In genomic region chr4:141295774-141296186, GRCm38 (mm10) we compare ENCODE assay signal across 10 mouse cellular contexts. TPM values are rescaled to one million over a fixed set of nuclear protein-coding genes. Genes with fewer than 3 reads are reported as not detected.
DNase-seq lines count a peak whose midpoint lies in the region; ATAC-seq lines count a peak whose summit lies in the region.
"Had no signal": no experiment of that assay in that cellular context is flagged by ENCODE, and none has a peak within 500 bp of the region (broad histone marks: within the 10 kb centered on the region; RNA-seq: fewer than 3 reads in every experiment).

No protein-coding gene starts in this region.

- H3K4me3 ChIP-seq in hindbrain, embryonic 11.5 days (ENCODE audit: low read depth, low read length): no peak overlapping the region
- H3K4me3 ChIP-seq in hindbrain, embryonic 14.5 days (replicated peaks; ENCODE audit: low read length): no peak overlapping the region
- no peak overlapping the region for H3K4me3 ChIP-seq in embryonic facial prominence, embryonic 11.5 days (ENCODE audit: low read depth, low read length)
- no peak overlapping the region; the same call in 1 of the 2 replicates for H3K4me3 ChIP-seq in limb, embryonic 15.5 days
- no peak overlapping the region for H3K4me3 ChIP-seq in stomach, embryonic 15.5 days (replicated peaks)

- H3K4me1 ChIP-seq in hindbrain, embryonic 11.5 days (replicated peaks; ENCODE audit: control insufficient read depth, insufficient read depth, low read length): peaks cover 8% of the 10 kb centered on the region; the same call in 1 of the 2 replicates
- H3K4me1 ChIP-seq in hindbrain, embryonic 14.5 days (replicated peaks; ENCODE audit: control insufficient read depth, insufficient read depth, low read length): peaks cover 15% of the 10 kb centered on the region
- H3K4me1 ChIP-seq in embryonic facial prominence, embryonic 11.5 days (ENCODE audit: control insufficient read depth, insufficient read depth, low read length): no peaks in the 10 kb centered on the region
- H3K4me1 ChIP-seq in limb, embryonic 15.5 days: peaks cover 40% of the 10 kb centered on the region
- H3K4me1 ChIP-seq in stomach, embryonic 15.5 days: peaks cover 20% of the 10 kb centered on the region

- ATAC-seq in hindbrain, embryonic 11.5 days (ENCODE audit: low FRiP score): no peak
- no peak for ATAC-seq in hindbrain, embryonic 14.5 days (ENCODE audit: low FRiP score)
- ATAC-seq in embryonic facial prominence, embryonic 11.5 days (replicated peaks; ENCODE audit: insufficient number of reproducible peaks, low FRiP score, low TSS enrichment, low read depth): no peak
- no peak for ATAC-seq in limb, embryonic 15.5 days (ENCODE audit: insufficient number of reproducible peaks, low FRiP score, low TSS enrichment, low read depth)
- ATAC-seq in stomach, embryonic 15.5 days (ENCODE audit: insufficient read depth, low FRiP score, low read depth): 0 out of 2 replicates have a peak, but pooled peaks have one; percentile 23

- no peak for DNase-seq in hindbrain, embryonic 11.5 days (ENCODE audit: low spot score)
- no peak for DNase-seq in hindbrain, embryonic 14.5 days (ENCODE audit: low spot score)
- DNase-seq in embryonic facial prominence, embryonic 11.5 days (ENCODE audit: low spot score): peak; percentile 69
- DNase-seq in spleen, adult 18-20 months: no peak
- DNase-seq in spleen, postnatal 10 days (ENCODE audit: low spot score in 2 of 2): no peak
- no peak for DNase-seq in c-Kit-positive CD71-positive TER-119-positive erythroid progenitor cells, embryonic 14.5 days (ENCODE audit: low spot score)
- DNase-seq: lung, postnatal 14 days had no signal

- peaks cover 72% of the 10 kb centered on the region for H3K27me3 ChIP-seq in hindbrain, embryonic 11.5 days (ENCODE audit: control insufficient read depth, insufficient read depth, low read length)
- H3K27me3 ChIP-seq in hindbrain, embryonic 14.5 days (ENCODE audit: control insufficient read depth, insufficient read depth, low read length): peaks cover 74% of the 10 kb centered on the region
- H3K27me3 ChIP-seq in embryonic facial prominence, embryonic 11.5 days (ENCODE audit: control insufficient read depth, insufficient read depth, low read length): peaks cover 14% of the 10 kb centered on the region; the same call in 1 of the 2 replicates
- H3K27me3 ChIP-seq in limb, embryonic 15.5 days: peaks cover 37% of the 10 kb centered on the region
- H3K27me3 ChIP-seq in stomach, embryonic 15.5 days (replicated peaks): peaks cover 19% of the 10 kb centered on the region; the same call in 1 of the 2 replicates

- 6% methylated on average over 9 of the region's 15 CpGs for WGBS in hindbrain, embryonic 11.5 days
- WGBS in hindbrain, embryonic 14.5 days: 4% methylated on average over 11 of the region's 15 CpGs
- 2% methylated on average over 15 of the region's 15 CpGs for WGBS in embryonic facial prominence, embryonic 11.5 days
- 7% methylated on average over 15 of the region's 15 CpGs for WGBS in limb, embryonic 15.5 days
- WGBS in stomach, embryonic 15.5 days: 5% methylated on average over 12 of the region's 15 CpGs

- peak overlapping the region; percentile 7; the same call in 1 of the 2 replicates for H3K4me2 ChIP-seq in hindbrain, embryonic 11.5 days (replicated peaks; ENCODE audit: low read depth, low read length)
- H3K4me2 ChIP-seq in hindbrain, embryonic 14.5 days (replicated peaks): no peak overlapping the region
- no peak overlapping the region for H3K4me2 ChIP-seq in embryonic facial prominence, embryonic 11.5 days (ENCODE audit: low read depth, low read length)
- H3K4me2 ChIP-seq in limb, embryonic 15.5 days: 0 out of 2 replicates have a peak overlapping the region, but pooled peaks have one; percentile 17
- H3K4me2 ChIP-seq in stomach, embryonic 15.5 days: peak overlapping the region; percentile 19; the same call in 1 of the 2 replicates

- no peaks in the 10 kb centered on the region for H3K36me3 ChIP-seq in hindbrain, embryonic 11.5 days (ENCODE audit: control insufficient read depth, insufficient read depth, low read length)
- no peaks in the 10 kb centered on the region for H3K36me3 ChIP-seq in hindbrain, embryonic 14.5 days (replicated peaks; ENCODE audit: control insufficient read depth, insufficient read depth)
- no peaks in the 10 kb centered on the region for H3K36me3 ChIP-seq in embryonic facial prominence, embryonic 11.5 days (replicated peaks; ENCODE audit: control insufficient read depth, insufficient read depth, low read depth, low read length)
- H3K36me3 ChIP-seq in limb, embryonic 15.5 days: no peaks in the 10 kb centered on the region
- no peaks in the 10 kb centered on the region for H3K36me3 ChIP-seq in stomach, embryonic 15.5 days

- H3K9ac ChIP-seq in hindbrain, embryonic 11.5 days (ENCODE audit: low read depth, low read length): no peak overlapping the region
- H3K9ac ChIP-seq in hindbrain, embryonic 14.5 days: no peak overlapping the region
- 0 out of 2 replicates have a peak overlapping the region, but pooled peaks have one; percentile 22 for H3K9ac ChIP-seq in embryonic facial prominence, embryonic 11.5 days (replicated peaks; ENCODE audit: low read length)
- no peak overlapping the region for H3K9ac ChIP-seq in limb, embryonic 15.5 days
- no peak overlapping the region for H3K9ac ChIP-seq in stomach, embryonic 15.5 days

- H3K9me3 ChIP-seq in hindbrain, embryonic 11.5 days (ENCODE audit: control insufficient read depth, low read length): no peaks in the 10 kb centered on the region
- no peaks in the 10 kb centered on the region for H3K9me3 ChIP-seq in hindbrain, embryonic 14.5 days (ENCODE audit: control insufficient read depth, low read length)
- no peaks in the 10 kb centered on the region for H3K9me3 ChIP-seq in embryonic facial prominence, embryonic 11.5 days (replicated peaks; ENCODE audit: control insufficient read depth, low read length)
- no peaks in the 10 kb centered on the region for H3K9me3 ChIP-seq in limb, embryonic 15.5 days
- no peaks in the 10 kb centered on the region for H3K9me3 ChIP-seq in stomach, embryonic 15.5 days

- H3K27ac ChIP-seq in hindbrain, embryonic 11.5 days (ENCODE audit: low read depth, low read length): no peak overlapping the region
- no peak overlapping the region for H3K27ac ChIP-seq in hindbrain, embryonic 14.5 days
- no peak overlapping the region for H3K27ac ChIP-seq in embryonic facial prominence, embryonic 11.5 days (replicated peaks; ENCODE audit: low read depth, low read length)
- no peak overlapping the region for H3K27ac ChIP-seq in limb, embryonic 15.5 days
- no peak overlapping the region for H3K27ac ChIP-seq in stomach, embryonic 15.5 days
- H3K27ac ChIP-seq: kidney, postnatal 0 days had no signal

RNA-seq across cellular contexts. Expression of gene Epha2, which starts 5.3 kb away (rescaled TPM):
- 0.82 and 1.1 TPM in 2 replicates for polyA plus RNA-seq in hindbrain, embryonic 11.5 days (2014; fragmentation: Nextera tagmentation; extraction: Ambion mirVana)
- 0.64 and 0.95 TPM in 2 replicates for polyA plus RNA-seq in hindbrain, embryonic 14.5 days (2014; fragmentation: Nextera tagmentation; extraction: Ambion mirVana)
- polyA plus RNA-seq in embryonic facial prominence, embryonic 11.5 days (2014; fragmentation: Nextera tagmentation; extraction: Ambion mirVana): 1.0 and 1.4 TPM in 2 replicates
- 6.2 and 6.5 TPM in 2 replicates for polyA plus RNA-seq in limb, embryonic 15.5 days (2015; fragmentation: Nextera tagmentation; extraction: Ambion mirVana)
- 5.9 and 7.3 TPM in 2 replicates for polyA plus RNA-seq in stomach, embryonic 15.5 days (2015; fragmentation: Nextera tagmentation; extraction: Ambion mirVana)

RNA-seq across cellular contexts. Expression of gene Arhgef19, which starts 56.5 kb away (rescaled TPM):
- polyA plus RNA-seq in hindbrain, embryonic 11.5 days (2014; fragmentation: Nextera tagmentation; extraction: Ambion mirVana): 2.1 and 3.1 TPM in 2 replicates
- 0.78 and 1.1 TPM in 2 replicates for polyA plus RNA-seq in hindbrain, embryonic 14.5 days (2014; fragmentation: Nextera tagmentation; extraction: Ambion mirVana)
- polyA plus RNA-seq in embryonic facial prominence, embryonic 11.5 days (2014; fragmentation: Nextera tagmentation; extraction: Ambion mirVana): 5.8 and 6.1 TPM in 2 replicates
- polyA plus RNA-seq in limb, embryonic 15.5 days (2015; fragmentation: Nextera tagmentation; extraction: Ambion mirVana): 16.3 and 19.7 TPM in 2 replicates
- polyA plus RNA-seq in stomach, embryonic 15.5 days (2015; fragmentation: Nextera tagmentation; extraction: Ambion mirVana): 20.9 and 24.3 TPM in 2 replicates

Comparison
In these comparisons a context has a peak if more than half of its experiments do, and no peak if none do; other contexts are left out.
1. H3K4me2 ChIP-seq: peak in hindbrain, embryonic 11.5 days (single experiment), limb, embryonic 15.5 days (single experiment) and stomach, embryonic 15.5 days (single experiment); none in hindbrain, embryonic 14.5 days (single experiment) and embryonic facial prominence, embryonic 11.5 days (single experiment).